Mouse (Mus musculus): ENCODE measurements around the gene Atg10.

- peak; percentile 34; the same call in 1 of the 2 replicates for TF ChIP-seq POLR2A (IDR thresholded peaks at IDR 0.05; ENCODE audit: low read depth, low read length)
- TF ChIP-seq CTCF (IDR thresholded peaks at IDR 0.05; ENCODE audit: borderline replicate concordance, insufficient read depth, low read length) = no peak
These were observed 297.5 kb downstream of the Atg10 start for GRCm38 (mm10) chr13:90926125-90926765.
